Mouse (Mus musculus): ENCODE data around the gene Hist1h4b.
"Not testable (repeated sequence)": the region's sequence is repeated elsewhere in the genome, so short reads cannot be mapped to it uniquely, and the experiment has no call there.

Gene Hist1h4b

GRCm38 (mm10) chr13:23740910-23741309, 15.9 kb upstream of the Hist1h4b start:
- DNase-seq: no peak

DNA sequence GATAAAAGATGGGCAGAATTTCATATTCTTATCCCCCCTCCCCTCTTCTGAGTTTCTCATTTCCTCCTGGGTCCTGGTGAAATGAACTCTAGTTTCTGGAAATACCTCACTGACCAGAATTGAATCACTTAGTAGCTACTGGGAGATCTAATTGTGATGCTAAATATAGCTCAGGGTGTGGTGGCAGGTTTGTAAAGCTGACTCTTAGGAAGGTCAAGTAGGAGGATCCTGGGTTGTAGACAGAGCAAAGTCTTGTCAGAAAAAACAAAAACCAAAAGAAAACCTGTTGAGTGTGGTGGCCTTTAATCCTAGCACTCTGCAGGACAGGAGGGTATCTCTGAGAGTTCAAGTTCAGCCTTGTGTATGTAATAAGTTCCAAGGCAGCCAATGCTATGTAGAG, 14.8 kb upstream of the Hist1h4b start:
- no peak for DNase-seq

GRCm38 (mm10) chr13:23743215-23743614, 13.6 kb upstream of the Hist1h4b start:
- no peak for DNase-seq

GRCm38 (mm10) chr13:23743963-23744362, 12.8 kb upstream of the Hist1h4b start:
- no peak for DNase-seq

DNA sequence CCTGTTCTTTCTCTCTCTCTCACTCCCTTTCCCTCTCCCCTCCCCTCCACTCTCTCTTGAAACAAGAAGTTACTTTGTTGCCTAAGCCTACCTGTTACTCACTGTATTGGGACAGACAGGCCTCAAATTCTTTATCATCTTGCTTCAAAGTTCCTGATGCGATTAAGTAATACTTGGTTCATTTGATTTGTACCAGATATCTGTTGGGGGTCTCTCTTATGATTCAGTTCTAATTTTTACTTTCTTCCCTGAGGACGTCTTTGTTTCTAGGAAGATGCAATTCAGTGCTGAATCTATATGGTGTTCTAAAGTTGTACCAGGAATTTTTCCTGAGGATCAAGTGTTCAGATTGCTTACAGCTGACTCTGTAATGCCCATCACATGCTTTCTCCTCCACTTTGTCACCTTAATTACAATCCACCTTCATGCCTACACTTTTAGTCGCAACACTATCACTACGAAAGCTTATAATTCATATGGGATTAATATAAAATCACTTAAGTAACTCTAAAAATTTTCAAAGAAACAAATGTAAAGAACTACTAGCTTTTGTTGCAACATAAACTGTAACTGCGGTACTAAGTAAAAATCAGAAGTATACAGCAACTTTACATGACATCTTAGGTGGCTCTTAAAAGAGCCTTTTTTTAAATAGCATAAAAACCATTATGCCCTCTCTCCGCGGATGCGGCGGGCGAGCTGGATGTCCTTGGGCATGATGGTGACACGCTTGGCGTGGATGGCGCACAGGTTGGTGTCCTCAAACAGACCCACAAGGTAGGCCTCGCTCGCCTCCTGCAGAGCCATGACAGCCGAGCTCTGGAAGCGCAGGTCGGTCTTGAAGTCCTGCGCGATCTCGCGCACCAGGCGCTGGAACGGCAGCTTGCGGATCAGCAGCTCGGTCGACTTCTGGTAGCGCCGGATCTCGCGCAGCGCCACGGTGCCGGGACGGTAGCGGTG, 12.1 kb upstream of the Hist1h4b start:
- DNase-seq: no peak

- DNase-seq: peak; percentile 85
These were observed 11.2 kb upstream of the Hist1h4b start, which contains the start of gene Hist1h3c for GRCm38 (mm10) chr13:23745381-23746161. Hist1h3c (minus strand) TSS chr13:23745602.

GRCm38 (mm10) chr13:23746201-23747080, 10.4 kb upstream of the Hist1h4b start, which contains the start of gene Hist1h2bb:
Hist1h2bb (plus strand) TSS chr13:23746734.
- DNase-seq: peak; percentile 52

- no peak for DNase-seq
These were observed 9.5 kb upstream of the Hist1h4b start for GRCm38 (mm10) chr13:23747081-23747891.

DNA sequence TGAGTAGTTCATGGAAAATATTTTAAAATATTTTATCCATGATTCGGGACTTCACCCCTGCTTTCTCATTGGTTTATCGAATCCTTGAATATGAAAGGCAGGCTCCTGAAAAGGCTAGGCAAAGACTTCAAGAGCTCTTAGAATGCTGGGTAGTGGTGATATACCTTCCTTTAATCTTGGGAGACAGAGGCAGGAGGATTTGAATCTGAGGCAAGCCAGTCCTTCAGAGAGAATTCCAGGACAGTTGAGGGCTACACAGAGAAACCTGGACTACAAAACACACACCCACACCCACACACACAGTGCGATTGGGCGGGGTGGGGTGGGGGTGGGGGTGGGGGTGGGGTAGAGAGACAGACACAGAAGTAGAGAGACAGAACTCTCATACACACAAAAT, 8.9 kb upstream of the Hist1h4b start:
- no peak for DNase-seq

DNA sequence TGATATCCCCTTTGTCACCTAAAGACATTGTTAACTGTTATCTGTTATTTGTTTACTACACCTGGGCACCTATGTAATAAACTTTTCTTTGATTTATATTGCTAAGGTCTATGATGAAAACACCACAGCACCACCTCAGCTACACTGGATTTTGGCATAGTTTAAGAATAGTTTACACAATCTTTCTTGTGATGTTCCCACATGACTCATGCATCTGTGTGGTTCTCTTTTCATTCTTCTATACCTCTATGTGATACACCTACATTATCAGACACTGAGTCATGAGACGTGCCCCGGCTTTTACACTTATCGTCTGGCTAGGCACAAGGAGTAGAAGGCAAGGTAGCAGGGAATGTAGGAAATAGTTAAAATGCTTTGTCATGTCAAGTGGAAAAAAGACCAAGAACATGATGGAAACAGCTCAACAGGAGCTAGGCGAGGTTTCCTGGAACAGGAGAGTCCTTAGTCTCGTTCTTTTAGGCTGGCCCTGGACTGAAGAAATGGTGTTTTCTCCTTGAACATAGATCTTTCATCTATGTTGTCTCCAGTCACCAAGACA, 7.2 kb upstream of the Hist1h4b start:
- DNase-seq: no peak

DNA sequence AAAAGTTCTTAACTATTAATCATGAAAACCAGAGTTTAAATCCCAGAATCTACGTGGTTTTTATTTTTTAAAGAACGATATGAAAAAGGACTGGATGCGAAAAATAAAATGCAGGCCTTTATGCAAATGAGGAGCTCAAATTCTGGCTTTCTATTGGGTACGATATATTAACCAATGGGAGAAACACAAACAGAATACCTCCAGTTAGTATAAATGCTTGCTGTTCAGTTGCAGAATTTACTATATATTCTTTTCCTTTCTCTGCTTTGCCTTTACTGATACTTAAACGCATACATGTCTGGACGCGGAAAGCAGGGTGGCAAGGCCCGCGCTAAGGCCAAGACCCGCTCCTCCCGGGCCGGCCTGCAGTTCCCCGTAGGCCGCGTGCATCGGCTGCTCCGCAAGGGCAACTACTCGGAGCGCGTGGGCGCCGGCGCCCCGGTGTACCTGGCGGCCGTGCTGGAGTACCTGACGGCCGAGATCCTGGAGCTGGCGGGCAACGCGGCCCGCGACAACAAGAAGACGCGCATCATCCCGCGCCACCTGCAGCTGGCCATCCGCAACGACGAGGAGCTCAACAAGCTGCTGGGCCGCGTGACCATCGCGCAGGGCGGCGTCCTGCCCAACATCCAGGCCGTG, 5.9 kb upstream of the Hist1h4b start, which contains the start of gene Hist1h2ab:
Gene Hist1h2ab, plus strand, starts transcription at position 288 of the 639 bp plus-strand sequence.
- not testable (repeated sequence) for DNase-seq

DNA sequence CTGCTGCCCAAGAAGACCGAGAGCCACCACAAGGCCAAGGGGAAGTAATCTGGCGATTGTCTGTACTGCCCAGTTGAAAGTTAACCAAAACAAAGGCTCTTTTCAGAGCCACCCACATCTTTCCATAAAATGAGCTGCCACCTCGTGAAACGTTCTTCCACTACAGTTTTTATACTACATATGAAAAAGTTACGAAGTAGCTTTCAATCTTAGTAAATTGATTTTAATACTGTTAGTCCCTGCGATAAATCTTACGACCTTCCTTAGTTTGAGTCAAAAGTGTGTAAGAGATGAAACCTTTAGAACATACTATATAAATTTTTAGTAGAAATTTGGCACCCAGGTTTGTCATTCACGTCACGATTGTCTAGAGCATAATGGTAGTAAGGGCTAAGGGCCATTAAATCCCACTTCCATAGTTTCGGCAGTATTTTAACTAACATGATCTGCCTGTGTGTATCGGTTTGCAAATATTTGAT, 5.3 kb upstream of the Hist1h4b start:
- no peak for DNase-seq

- DNase-seq: peak; percentile 96
These were observed 4.6 kb upstream of the Hist1h4b start, which contains the start of gene Hist1h3b for GRCm38 (mm10) chr13:23752067-23752741. Hist1h3b (plus strand) TSS chr13:23752267.

DNA sequence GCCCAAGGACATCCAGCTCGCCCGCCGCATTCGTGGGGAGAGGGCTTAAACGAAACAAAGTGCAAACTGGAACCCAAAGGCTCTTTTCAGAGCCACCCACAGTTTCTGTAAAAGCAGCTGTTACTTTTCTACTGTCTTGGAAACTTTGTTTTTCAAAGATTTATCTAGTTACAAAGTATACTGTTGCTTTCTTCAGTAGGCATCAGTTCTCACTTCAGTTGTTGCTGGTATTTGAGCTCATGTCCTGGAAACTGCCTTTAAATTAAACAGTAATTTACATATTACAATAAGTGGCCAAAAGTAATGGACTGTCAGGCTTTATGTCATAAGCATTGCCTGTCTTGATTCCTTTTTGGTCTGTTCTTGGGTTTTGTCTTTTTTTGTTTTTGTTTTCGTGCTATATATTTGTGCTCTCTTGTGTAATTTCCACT, 4.1 kb upstream of the Hist1h4b start:
- no peak for DNase-seq

GRCm38 (mm10) chr13:23753314-23754078, 3.3 kb upstream of the Hist1h4b start:
- no peak for DNase-seq

DNA sequence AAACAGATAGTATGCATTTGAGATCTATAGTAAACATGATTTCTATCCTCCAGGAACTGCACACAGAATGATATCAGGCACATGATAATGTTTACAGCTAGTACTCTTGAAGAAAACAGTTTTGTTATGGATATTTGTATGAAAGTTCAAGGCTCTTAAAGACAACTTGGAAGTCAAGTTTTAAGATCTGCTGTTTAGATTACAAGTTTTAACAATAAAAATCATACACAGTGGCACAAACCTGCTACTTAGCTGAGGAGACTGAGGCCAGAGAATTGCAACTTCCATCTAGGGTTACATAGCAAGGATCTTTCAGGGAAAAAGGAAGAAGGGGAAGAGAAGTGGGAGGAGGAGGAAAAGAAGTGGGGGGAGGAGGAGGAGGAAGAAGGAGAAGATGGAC, 1.8 kb upstream of the Hist1h4b start:
- no peak for DNase-seq

GRCm38 (mm10) chr13:23757211-23757773, 479 bp downstream of the Hist1h4b start:
- no peak for DNase-seq

DNA sequence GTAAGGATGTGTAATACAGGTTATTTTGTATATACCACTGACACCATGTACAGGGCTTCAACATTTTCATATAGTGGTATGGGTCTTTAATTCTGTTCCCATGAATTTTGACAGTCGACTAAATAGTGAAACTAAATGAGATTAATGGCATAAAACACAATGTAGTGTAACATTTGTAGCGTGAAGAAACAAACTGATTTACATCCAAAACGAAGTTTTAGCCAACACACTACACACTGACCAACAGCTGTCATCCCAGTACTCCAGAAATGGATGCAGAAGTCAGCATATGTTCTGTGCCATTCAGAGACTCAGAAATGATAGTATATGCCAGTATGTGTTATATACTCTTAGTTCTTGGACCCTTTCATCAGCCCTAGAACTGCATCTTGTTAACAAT, 1.1 kb downstream of the Hist1h4b start:
- no peak for DNase-seq

All from right cerebral cortex, postnatal 14 days (tissue).